Mouse (Mus musculus) thymus, postnatal 4 days (tissue): Measurements from ENCODE around the gene Mrvi1.
A peak's percentile ranks its signal among the peaks of the same experiment; 100 is the strongest.

ENCODE experiments used
- DNase-seq: peaks from one replicate; pipeline ENCODE4 v3.0.0; 2021

Mrvi1 gene

GRCm38 (mm10) chr7:110878028-110878427 is 104.2 kb downstream of the Mrvi1 start:
- DNase-seq = no peak

GRCm38 (mm10) chr7:110876965-110877364 is 105.3 kb downstream of the Mrvi1 start:
- no peak for DNase-seq

- no peak for DNase-seq
These were observed 113.5 kb downstream of the Mrvi1 start for GRCm38 (mm10) chr7:110868807-110869206.

GRCm38 (mm10) chr7:110867116-110867515 is 115.1 kb downstream of the Mrvi1 start:
- DNase-seq = no peak

- no peak for DNase-seq
These were observed 116.2 kb downstream of the Mrvi1 start for GRCm38 (mm10) chr7:110866021-110866420.

GRCm38 (mm10) chr7:110865570-110865969 is 116.7 kb downstream of the Mrvi1 start:
- no peak for DNase-seq

GRCm38 (mm10) chr7:110865038-110865437 is 117.2 kb downstream of the Mrvi1 start:
- no peak for DNase-seq

- no peak for DNase-seq
These were observed 119.4 kb downstream of the Mrvi1 start, which contains the start of gene Lyve1 for GRCm38 (mm10) chr7:110862751-110863289. Gene Lyve1, minus strand, starts transcription at chr7:110863239.

- DNase-seq = no peak
These were observed 122.1 kb downstream of the Mrvi1 start for GRCm38 (mm10) chr7:110860129-110860528.

GRCm38 (mm10) chr7:110855604-110856003 is 126.7 kb downstream of the Mrvi1 start:
- DNase-seq = no peak

- DNase-seq = no peak
These were observed 127.2 kb downstream of the Mrvi1 start for GRCm38 (mm10) chr7:110854927-110855546.

GRCm38 (mm10) chr7:110854519-110854918 is 127.7 kb downstream of the Mrvi1 start:
- DNase-seq = no peak

- DNase-seq = no peak
These were observed 128.7 kb downstream of the Mrvi1 start for GRCm38 (mm10) chr7:110853611-110854010.

- DNase-seq = no peak
These were observed 130.6 kb downstream of the Mrvi1 start for GRCm38 (mm10) chr7:110851541-110852203.

- no peak for DNase-seq
These were observed 133.9 kb downstream of the Mrvi1 start for GRCm38 (mm10) chr7:110848371-110848770.

- DNase-seq = no peak
These were observed 134.9 kb downstream of the Mrvi1 start for GRCm38 (mm10) chr7:110847321-110847720.

- DNase-seq = peak; percentile 98
These were observed 138.1 kb downstream of the Mrvi1 start, which contains the start of gene Rnf141 for GRCm38 (mm10) chr7:110843916-110844874. Gene Rnf141, minus strand, starts transcription at chr7:110844457.

GRCm38 (mm10) chr7:110840332-110840731 is 141.9 kb downstream of the Mrvi1 start:
- no peak for DNase-seq

GRCm38 (mm10) chr7:110834522-110834921 is 147.7 kb downstream of the Mrvi1 start:
- no peak for DNase-seq

GRCm38 (mm10) chr7:110834018-110834417 is 148.2 kb downstream of the Mrvi1 start:
- no peak for DNase-seq

- no peak for DNase-seq
These were observed 149.2 kb downstream of the Mrvi1 start for GRCm38 (mm10) chr7:110833024-110833423.

GRCm38 (mm10) chr7:110823995-110824953 is 158.0 kb downstream of the Mrvi1 start:
- DNase-seq = no peak
